Mouse (Mus musculus) monocyte, adult 5-6 weeks (primary cell): ENCODE data around the gene C1rb. TPM values are rescaled to one million over a fixed set of nuclear protein-coding genes. Genes with fewer than 3 reads are reported as not detected.
"Not testable (repeated sequence)": the region's sequence is repeated elsewhere in the genome, so short reads cannot be mapped to it uniquely, and the experiment has no call there.

Experiments
- ATAC-seq: fragments of 153-309, 156-312 bp; replicated peaks from 2 replicates; pipeline ENCODE4 v1.8.0; 2017; ENCODE audit warnings: mild to moderate bottlenecking; ENCODE audit not compliant: low TSS enrichment, insufficient number of reproducible peaks, severe bottlenecking, poor library complexity, low FRiP score
- total RNA-seq: library from RNA; stranded (forward); fragments of 200-1000, 200-491, 200-594 nt; gene quantifications from 3 replicates; pipeline ENCODE4 v1.2.3, GENCODE M21; 2017

Gene C1rb
- total RNA-seq, 1 experiment from 2014 or later = not detected

DNA sequence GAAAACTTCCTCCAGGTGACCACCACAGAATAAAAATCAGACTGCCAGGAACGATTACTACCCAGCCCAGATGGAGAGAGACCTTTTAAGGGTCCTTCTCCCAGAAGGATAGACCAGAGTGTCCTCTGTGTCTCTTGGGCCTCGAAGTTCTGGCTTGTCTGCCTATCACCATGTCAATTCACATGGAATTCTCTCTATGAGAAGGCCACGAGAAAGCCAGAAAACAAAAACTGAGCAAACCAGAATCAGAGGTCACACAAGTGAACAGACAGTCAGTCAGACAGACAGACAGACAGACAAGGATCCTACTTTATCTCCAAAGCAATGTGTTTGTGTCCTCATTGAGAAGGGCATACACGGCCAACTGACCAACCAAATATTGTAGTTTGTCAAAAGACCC, 16.2 kb downstream of the C1rb start:
- ATAC-seq = no peak

DNA sequence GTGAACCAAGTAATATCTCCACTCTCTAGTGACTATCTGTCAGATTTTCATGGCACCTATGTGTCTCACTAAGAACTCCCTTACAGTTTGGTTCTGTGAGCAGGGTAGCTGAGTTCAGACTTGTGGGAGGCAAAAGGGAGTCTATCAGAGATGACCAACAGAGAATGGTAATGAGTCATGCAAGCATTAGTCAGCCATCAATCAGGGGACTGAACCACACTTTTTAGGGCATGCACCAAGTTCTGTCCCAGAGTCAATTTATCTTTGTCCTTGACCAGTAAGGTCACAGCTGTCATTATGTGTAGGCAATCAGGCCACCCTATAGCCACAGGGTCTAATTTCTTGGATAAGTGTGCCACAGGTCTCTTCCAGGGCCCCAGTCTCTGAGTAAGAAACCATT, 18.7 kb downstream of the C1rb start:
- ATAC-seq = no peak

DNA sequence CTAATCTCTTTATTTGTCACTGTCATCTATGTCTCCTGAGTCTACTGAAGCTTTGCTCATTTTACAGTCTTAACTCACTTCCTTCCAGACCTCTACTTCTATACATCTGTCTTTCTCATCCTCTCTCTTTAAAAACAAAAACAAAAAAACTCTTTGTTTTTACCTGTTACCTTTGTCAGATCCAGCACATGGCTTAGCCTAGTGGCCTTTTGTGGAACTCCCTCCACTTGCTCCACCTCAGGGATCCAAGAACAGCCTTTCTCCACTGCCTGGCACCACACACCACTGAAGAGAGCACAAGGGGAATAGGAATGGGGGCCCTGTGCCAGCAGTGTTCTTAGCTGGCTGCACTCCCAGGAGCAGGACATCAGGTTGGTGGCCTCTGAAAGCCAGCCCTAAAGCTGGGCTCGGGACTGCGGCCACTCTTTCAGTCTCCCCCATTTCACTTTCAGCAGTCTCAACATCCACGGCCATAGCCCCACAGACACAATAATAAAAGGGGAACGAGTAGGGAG, 22.1 kb downstream of the C1rb start:
- no peak for ATAC-seq

DNA sequence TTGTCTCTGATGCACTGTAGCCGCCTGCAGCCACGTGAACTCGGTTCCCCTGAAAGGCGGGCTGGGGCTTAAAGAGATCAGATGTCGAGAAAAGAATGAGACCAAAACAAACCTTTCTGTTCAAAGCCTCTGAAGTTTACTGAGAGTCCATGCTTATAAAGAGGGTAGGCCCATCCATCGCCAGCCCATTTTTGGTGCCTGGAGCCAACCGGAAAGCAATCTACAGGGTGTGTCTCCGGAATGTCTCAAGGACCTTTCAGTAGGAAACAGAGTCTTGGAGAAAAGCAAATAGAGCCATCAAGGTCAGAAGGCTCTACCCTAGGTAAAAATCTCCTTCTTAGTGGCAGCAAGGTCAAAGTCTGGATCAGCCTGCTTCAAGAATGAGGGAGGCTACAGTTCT, 23.0 kb downstream of the C1rb start:
- no peak for ATAC-seq

DNA sequence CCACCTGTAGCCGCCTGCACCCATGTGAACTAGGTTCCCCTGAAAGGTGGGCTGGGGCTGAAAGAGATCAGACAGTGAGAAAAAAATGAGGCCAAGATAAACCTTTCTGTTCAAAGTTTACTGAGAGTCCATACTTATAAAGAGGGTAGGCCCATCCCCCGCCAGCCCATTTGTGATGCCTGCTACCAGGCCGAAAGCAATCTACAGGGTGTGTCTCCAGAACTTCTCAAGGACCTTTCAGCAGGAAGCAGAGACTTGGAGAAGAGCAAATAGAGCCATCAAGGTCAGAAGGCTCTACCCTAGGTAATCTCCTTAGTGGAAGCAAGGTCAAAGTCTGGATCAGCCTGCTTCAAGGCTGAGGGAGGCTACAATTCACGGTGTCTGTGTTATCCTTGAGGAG, 31.9 kb downstream of the C1rb start:
- ATAC-seq = no peak

DNA sequence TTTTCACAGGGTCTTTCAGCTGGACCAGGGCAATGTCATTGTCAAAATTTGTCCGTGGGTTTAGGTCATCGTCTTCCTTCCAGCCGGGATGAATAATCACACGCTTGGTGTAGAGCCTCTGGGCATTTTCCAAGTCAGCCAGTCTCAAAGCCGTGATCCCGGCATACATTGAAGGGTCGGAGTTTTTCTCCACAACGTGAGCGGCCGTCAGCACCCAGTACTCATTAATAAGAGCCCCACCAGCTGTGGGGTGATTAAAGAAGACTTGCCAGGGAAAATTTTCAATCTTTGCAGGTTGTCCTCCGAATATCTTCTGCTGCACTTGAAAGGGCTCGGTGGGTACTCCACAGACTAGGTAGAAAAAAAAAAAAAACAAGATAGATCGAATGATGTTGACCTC, 55.5 kb downstream of the C1rb start:
- ATAC-seq = no peak

DNA sequence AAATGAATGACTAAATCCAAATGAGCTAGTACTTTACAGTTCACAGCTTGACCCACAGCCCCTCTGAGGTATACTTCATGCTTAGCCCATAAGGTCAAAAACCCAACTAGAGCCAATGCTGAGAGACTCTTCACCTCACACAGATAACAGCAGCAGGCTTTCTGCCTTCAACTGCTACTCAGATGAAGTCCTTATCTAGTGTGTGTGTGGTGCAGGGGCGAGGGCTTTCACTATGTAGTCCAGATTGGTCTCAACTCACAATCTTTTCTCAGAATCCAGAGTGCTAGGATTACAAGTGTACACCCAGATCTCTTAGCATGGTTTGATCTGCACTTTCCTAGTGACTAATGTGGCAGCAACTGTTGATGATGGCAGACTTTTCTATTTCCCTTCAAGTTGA, 56.1 kb downstream of the C1rb start:
- not testable (repeated sequence) for ATAC-seq

DNA sequence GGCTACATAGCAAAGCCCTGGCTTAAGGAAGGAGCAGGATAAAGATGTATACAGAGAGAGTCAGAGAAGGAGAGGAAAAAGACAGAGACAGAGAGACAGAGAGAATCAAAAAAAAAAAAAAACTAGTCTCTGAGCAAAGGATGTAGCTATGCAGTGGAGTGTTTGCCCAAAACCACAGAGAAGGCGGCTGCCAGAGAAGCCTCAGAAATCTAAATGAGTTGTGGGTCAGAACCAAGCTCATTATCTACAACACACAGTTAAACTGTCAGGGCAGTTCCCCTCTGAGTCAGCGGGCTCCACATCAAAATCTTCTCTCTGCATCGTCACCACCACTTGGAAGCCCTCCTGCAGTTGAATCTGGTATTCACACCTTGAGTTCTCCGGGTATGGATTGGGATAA, 60.7 kb downstream of the C1rb start:
- ATAC-seq = no peak

Other genes starting within 250 kb of the C1rb start
- gene Pex5, start 155.2 kb upstream of the C1rb start, total RNA-seq = 17.3 to 24.2 TPM (median 20.2 TPM) in 3 replicates
- gene Clstn3, start 105.5 kb upstream of the C1rb start, total RNA-seq = not detected in 3 replicates
- 0.19 to 0.21 TPM (median 0.19 TPM) in 3 replicates for gene C1rl, start 77.2 kb upstream of the C1rb start, total RNA-seq
- 1.4 TPM in 1 of 3 replicates, not detected in the others for gene C1ra, start 57.9 kb upstream of the C1rb start, total RNA-seq
- gene C1s1, start 27.9 kb upstream of the C1rb start, total RNA-seq = not detected in 3 replicates
- gene C1s2, start 65.8 kb downstream of the C1rb start, total RNA-seq = not detected in 3 replicates
- gene Lpcat3, start 92.7 kb downstream of the C1rb start, total RNA-seq = 18.6 to 29.6 TPM (median 20.8 TPM) in 3 replicates
- gene Emg1, start 141.9 kb downstream of the C1rb start, total RNA-seq = 82.8 to 125 TPM (median 86.6 TPM) in 3 replicates
- 123 to 138 TPM (median 126 TPM) in 3 replicates for gene Phb2, start 142.0 kb downstream of the C1rb start, total RNA-seq
- 1,360 to 1,911 TPM (median 1,427 TPM) in 3 replicates for gene Ptpn6, start 168.4 kb downstream of the C1rb start, total RNA-seq
- 150 to 174 TPM (median 165 TPM) in 3 replicates for gene Grcc10, start 171.1 kb downstream of the C1rb start, total RNA-seq
- gene Gm45234, start 185.7 kb downstream of the C1rb start, total RNA-seq = 0.19 to 0.43 TPM in 2 of 3 replicates, not detected in the other
- gene Atn1, start 186.2 kb downstream of the C1rb start, total RNA-seq = 1.5 to 6.2 TPM in 2 of 3 replicates, not detected in the other
- gene Eno2, start 199.4 kb downstream of the C1rb start, total RNA-seq = not detected in 3 replicates
- 2.2 TPM in 1 of 3 replicates, not detected in the others for gene Lrrc23, start 209.4 kb downstream of the C1rb start, total RNA-seq
- gene Spsb2, start 238.4 kb downstream of the C1rb start, total RNA-seq = 8.2 to 11.2 TPM (median 10.4 TPM) in 3 replicates
- 71.9 to 103 TPM (median 88.6 TPM) in 3 replicates for gene Tpi1, start 244.0 kb downstream of the C1rb start, total RNA-seq